Mouse (Mus musculus) megakaryocyte, adult 5-6 weeks (primary cell): ENCODE data around the gene Gpr19. TPM values are rescaled to one million over a fixed set of nuclear protein-coding genes. Genes with fewer than 3 reads are reported as not detected.

Experiments used
- ATAC-seq: 2 replicates; pipeline ENCODE4 v1.8.0; 2016; ENCODE audit warnings: mild to moderate bottlenecking, inconsistent platforms; ENCODE audit not compliant: poor library complexity, severe bottlenecking
- total RNA-seq, 2 experiments: library from RNA; stranded (forward) in 1 of 2; stranded (reverse) in 1 of 2; fragments of 153-499, 151-499 nt in 1 of 2; fragments of 221-1000, 200-1000 nt in 1 of 2; gene quantifications; 2 replicates each; pipeline versions ENCODE4 v1.2.3 to v1.2.4; 2015 to 2017

Gene Gpr19
- total RNA-seq, 2 experiments from 2014 or later = 9.8 to 11.0 TPM

- no peak for ATAC-seq
Observed at GRCm38 (mm10) chr6:134854782-134855181, 43.6 kb downstream of the Gpr19 start.

GRCm38 (mm10) chr6:134849985-134850384, 48.4 kb downstream of the Gpr19 start:
- no peak for ATAC-seq

GRCm38 (mm10) chr6:134849461-134849860, 48.9 kb downstream of the Gpr19 start:
- ATAC-seq = no peak

- peak; percentile 59; the same call in 1 of the 2 replicates for ATAC-seq
Observed at GRCm38 (mm10) chr6:134848197-134848890, 50.0 kb downstream of the Gpr19 start.

GRCm38 (mm10) chr6:134847550-134847949, 50.8 kb downstream of the Gpr19 start:
- no peak for ATAC-seq

- no peak for ATAC-seq
Observed at GRCm38 (mm10) chr6:134846308-134846707, 52.1 kb downstream of the Gpr19 start.

GRCm38 (mm10) chr6:134845726-134846125, 52.7 kb downstream of the Gpr19 start:
- ATAC-seq = no peak

- no peak for ATAC-seq
Observed at GRCm38 (mm10) chr6:134840346-134840745, 58.0 kb downstream of the Gpr19 start.

- ATAC-seq = no peak
Observed at GRCm38 (mm10) chr6:134838111-134838510, 60.3 kb downstream of the Gpr19 start.

GRCm38 (mm10) chr6:134834585-134835251, 63.7 kb downstream of the Gpr19 start:
- ATAC-seq = no peak

GRCm38 (mm10) chr6:134830776-134831175, 67.6 kb downstream of the Gpr19 start:
- no peak for ATAC-seq

GRCm38 (mm10) chr6:134829786-134830700, 68.3 kb downstream of the Gpr19 start, which contains the start of gene Crebl2:
TSS of gene Crebl2 (plus strand) at chr6:134830154.
- peak; percentile 89 for ATAC-seq

GRCm38 (mm10) chr6:134822844-134823243, 75.5 kb downstream of the Gpr19 start:
- ATAC-seq = 0 out of 2 replicates have a peak, but pooled peaks have one; percentile 36

- no peak for ATAC-seq
Observed at GRCm38 (mm10) chr6:134820411-134820810, 78.0 kb downstream of the Gpr19 start.

GRCm38 (mm10) chr6:134819741-134820140, 78.6 kb downstream of the Gpr19 start:
- no peak for ATAC-seq

Other genes with a start within 250 kb of the Gpr19 start
- gene Dusp16, start 106.0 kb downstream of the Gpr19 start, total RNA-seq (2015) = 1.3 and 1.8 TPM in 2 replicates
- 1.2 and 1.4 TPM in 2 replicates for gene Dusp16, start 106.0 kb downstream of the Gpr19 start, total RNA-seq (2017)
- 3.1 and 4.5 TPM in 2 replicates for gene Crebl2, start 68.4 kb downstream of the Gpr19 start, total RNA-seq (2015)
- gene Crebl2, start 68.4 kb downstream of the Gpr19 start, total RNA-seq (2017) = 6.7 and 6.8 TPM in 2 replicates
- 44.0 and 52.2 TPM in 2 replicates for gene Cdkn1b, start 21.8 kb upstream of the Gpr19 start, total RNA-seq (2015)
- gene Cdkn1b, start 21.8 kb upstream of the Gpr19 start, total RNA-seq (2017) = 92.3 and 104 TPM in 2 replicates
- 0.21 and 0.89 TPM in 2 replicates for gene Apold1, start 83.1 kb upstream of the Gpr19 start, total RNA-seq (2015)
- 0.40 and 0.49 TPM in 2 replicates for gene Apold1, start 83.1 kb upstream of the Gpr19 start, total RNA-seq (2017)
- 43.4 and 50.3 TPM in 2 replicates for gene Ddx47, start 113.0 kb upstream of the Gpr19 start, total RNA-seq (2015)
- 62.6 and 74.5 TPM in 2 replicates for gene Ddx47, start 113.0 kb upstream of the Gpr19 start, total RNA-seq (2017)
- gene Gprc5a, start 167.1 kb upstream of the Gpr19 start, total RNA-seq (2015) = 0.16 and 0.56 TPM in 2 replicates
- gene Gprc5a, start 167.1 kb upstream of the Gpr19 start, total RNA-seq (2017) = 0.22 TPM in 1 of 2 replicates, not detected in the other
- gene Gprc5d, start 219.7 kb upstream of the Gpr19 start, total RNA-seq (2015) = not detected in 2 replicates
- gene Gprc5d, start 219.7 kb upstream of the Gpr19 start, total RNA-seq (2017) = not detected in 2 replicates